Mouse (Mus musculus) forelimb bud, embryonic 11.5 days (tissue): ENCODE measurements at regions not wholly inside any gene's neighbourhood (a gene's known extent, or its start where the extent isn't known, plus 50 kb on each side); places are given as distances from the start of the nearest gene placed in this dataset.
A peak's percentile ranks its signal among the peaks of the same experiment; 100 is the strongest.
"Not testable (repeated sequence)": the region's sequence is repeated elsewhere in the genome, so short reads cannot be mapped to it uniquely, and the experiment has no call there.

Source experiments
- DNase-seq: peaks from one replicate; pipeline ENCODE4 v3.0.0-alpha.2; 2012; ENCODE audit warnings: low read depth, low spot score

GRCm38 (mm10) chr19:35034408-35034807 is 112.2 kb downstream of the Kif20b start:
- no peak for DNase-seq

DNA sequence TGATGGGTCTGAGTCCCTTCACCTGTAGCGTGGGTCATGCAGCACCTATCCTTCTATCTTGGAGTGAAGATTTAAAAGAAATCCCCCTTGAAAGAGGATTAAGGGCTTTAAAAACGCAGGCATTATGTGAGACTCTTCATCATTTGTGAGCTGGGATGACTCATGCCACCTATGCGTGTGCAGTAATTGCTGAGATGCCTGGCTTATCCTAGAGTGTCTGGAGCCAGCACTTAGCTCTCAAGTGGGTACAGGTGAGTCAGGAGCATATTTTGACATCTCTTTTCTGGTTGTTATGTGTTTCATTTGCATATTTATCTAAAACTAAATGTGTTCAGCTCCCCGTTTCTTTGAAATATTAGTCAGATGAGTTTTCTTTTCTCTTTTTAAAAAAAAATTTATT is 123.4 kb downstream of the Kif20b start:
- DNase-seq, result no peak

- no peak for DNase-seq
These were observed 144.3 kb downstream of the Kif20b start for GRCm38 (mm10) chr19:35066352-35066935.

- peak; percentile 8 for DNase-seq
These were observed 159.0 kb downstream of the Kif20b start for GRCm38 (mm10) chr19:35081126-35081525.

GRCm38 (mm10) chr19:35101244-35101643 is 179.1 kb downstream of the Kif20b start:
- no peak for DNase-seq

GRCm38 (mm10) chr19:35114313-35114712 is 192.2 kb downstream of the Kif20b start:
- no peak for DNase-seq

GRCm38 (mm10) chr19:35125278-35125677 is 203.1 kb downstream of the Kif20b start:
- peak; percentile 7 for DNase-seq

GRCm38 (mm10) chr19:35126594-35127051 is 204.5 kb downstream of the Kif20b start:
- DNase-seq, result no peak

DNA sequence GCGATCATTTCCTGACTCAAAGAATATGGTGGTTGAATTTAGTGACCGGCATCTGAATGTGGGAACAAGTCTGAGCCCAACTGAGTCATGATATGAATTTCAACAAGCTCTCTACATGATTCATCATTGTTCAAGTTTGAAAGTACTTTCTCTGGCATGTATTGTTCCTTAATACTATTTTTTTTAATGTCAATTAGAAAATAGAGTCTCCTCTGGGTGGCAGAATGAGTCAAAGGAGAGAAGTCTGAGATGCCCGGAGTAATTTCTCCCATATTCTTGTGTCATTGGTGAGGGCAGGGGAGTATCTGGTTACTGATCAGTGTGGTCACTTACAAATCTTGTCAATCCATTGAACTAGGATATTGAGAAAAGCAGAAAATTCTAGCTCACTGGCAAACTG is 205.9 kb downstream of the Kif20b start:
- no peak for DNase-seq

DNA sequence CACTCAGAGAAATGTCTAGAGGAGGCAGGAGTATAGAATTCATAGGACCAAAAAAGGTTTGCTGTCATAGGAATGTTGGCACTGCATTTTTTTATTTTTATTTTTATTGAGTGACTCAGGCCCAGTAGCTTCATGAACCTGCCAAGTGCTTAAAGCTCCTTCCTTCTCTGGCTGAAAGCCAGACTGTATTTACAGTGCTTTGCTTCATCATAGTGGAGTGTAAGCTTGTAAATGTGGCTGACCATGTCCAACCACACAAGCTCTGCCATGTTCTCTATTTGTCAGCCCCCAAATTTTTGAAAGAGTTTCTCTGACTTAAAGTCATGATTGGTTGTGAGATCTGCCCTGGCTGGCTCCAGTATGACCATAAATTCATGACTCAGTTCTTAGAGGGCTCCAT is 221.0 kb downstream of the Kif20b start:
- no peak for DNase-seq

GRCm38 (mm10) chr19:35143781-35144180 is 221.6 kb downstream of the Kif20b start:
- no peak for DNase-seq

- not testable (repeated sequence) for DNase-seq
These were observed 227.3 kb downstream of the Kif20b start for GRCm38 (mm10) chr19:35149476-35149875.

GRCm38 (mm10) chr19:35150780-35151725 is 228.9 kb downstream of the Kif20b start:
- DNase-seq, result no peak

GRCm38 (mm10) chr19:35151841-35152240 is 229.7 kb downstream of the Kif20b start:
- no peak for DNase-seq

DNA sequence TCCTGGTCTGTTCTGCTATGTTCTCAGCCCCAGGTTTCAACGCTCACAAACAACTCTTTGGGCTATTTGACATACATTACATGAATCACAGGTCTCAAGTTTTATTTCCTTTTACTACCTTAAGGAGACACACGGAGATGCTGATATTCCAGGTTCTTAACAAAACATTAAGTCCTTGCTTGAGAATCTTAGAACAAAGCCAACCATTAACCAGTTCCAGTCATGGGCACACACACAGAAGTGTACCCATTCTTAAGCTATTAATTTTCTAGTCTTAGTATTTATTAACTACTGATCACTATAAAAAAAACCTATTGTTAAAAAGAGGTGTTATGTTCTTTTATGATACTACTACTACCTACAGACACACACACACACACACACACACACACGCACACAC is 235.7 kb downstream of the Kif20b start:
- DNase-seq, result no peak

GRCm38 (mm10) chr19:35164727-35165126 is 242.6 kb downstream of the Kif20b start:
- no peak for DNase-seq

DNA sequence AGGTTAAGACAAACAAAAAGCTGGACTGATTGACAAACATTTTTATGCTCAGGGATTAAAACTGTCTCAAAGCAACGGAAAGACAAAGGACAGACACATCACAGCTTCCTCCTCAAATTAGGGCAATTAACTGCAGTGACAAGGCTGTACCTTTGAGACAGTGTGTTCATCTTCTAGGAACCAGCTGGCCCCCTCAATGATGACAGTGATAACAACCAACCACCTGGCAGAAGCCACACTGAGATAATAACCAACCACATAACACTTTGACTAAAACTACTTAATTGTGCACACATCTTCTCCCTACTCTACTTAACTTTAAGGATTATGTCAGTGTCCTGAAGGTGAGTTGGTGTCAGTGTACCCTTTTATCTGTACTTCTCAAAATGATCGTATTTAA is 248.4 kb downstream of the Kif20b start:
- no peak for DNase-seq

DNA sequence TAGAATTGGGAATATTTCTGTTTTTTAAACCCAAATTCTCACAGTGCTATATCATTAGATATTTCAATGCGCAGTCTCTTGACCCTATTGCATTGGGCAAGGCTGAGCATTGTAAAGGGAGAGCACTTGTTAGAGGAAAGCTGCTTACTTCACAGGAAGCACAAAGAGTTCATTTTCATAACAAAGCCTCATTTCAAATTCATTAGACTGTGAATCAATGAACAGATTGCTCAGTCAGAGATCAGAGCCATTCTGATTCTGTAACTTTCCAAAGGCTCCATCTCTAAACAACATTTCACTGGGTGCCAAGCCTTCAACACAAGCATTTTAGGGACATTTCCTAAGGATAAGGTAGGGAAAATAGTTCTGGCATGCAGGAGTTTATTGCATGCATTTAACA is 257.9 kb downstream of the Kif20b start:
- DNase-seq, result no peak

DNA sequence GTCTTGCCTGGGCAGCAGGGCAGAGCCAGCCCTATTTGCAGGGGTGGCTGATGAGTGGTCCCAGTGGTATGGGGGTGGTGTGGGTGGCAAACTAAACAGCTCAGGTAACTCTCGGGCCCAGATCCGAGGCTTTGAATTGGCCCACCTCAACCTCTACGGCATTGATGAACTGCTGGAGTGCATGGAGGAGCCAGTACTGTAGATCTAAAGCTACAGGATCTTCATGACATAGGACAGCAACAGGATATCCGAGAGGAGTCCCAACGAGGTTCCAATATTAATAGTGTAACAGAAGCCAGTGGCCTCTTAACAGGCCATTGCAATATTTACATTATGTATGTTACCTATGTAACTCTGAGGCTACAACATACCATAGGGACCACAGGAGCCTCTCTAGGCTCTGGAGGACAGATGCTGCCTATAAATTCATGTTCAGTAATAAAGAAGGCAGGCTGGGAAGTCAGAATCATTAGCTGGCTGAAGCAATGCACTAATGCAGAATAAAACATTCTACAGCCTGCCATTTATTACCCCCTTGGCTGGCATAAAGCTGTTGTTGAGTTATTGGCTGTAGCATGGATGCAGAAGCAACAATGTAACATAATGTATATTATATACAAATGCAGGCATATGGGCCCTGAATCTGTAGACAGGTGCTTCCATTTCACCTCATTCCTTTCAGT is 283.5 kb downstream of the Kif20b start:
- no peak for DNase-seq

DNA sequence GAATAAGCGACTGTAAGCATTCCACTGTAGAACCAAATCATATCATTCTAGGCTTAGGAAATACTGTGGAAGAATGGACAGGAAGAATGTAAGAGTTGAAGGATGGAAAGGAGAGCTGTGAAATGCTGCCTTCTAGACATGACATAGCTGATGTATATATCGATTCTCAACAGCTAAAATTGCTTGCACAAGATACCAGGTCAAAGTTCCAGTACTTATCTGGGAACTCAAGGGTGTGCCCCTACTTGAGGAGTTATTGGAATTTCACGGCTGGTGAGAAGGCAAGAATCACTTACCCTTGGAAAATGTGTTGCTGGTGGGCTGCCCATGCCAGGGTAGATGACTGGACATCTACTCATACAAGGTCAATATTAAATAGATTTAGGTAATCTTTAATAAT is 322.0 kb downstream of the Kif20b start:
- no peak for DNase-seq

- DNase-seq, result no peak
These were observed 325.4 kb downstream of the Kif20b start for GRCm38 (mm10) chr19:35247531-35247930.

DNA sequence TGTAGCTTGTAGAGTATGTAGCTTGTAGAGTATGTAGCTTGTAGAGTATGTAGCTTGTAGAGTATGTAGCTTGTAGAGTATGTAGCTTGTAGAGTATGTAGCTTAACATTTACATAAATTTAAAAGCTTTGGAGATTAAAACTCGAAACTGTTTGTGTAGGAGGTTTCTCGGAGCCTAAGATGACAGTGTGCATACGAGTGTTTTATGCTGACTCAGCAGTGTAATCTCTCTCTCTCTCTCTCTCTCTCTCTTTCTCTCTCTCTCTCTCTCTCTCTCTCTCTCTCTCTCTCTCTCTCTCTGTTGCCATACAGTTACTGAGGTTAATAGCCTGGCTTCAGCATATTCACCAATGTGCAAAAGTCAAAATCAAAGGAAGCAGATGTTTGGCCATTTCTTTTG is 336.5 kb downstream of the Kif20b start:
- not testable (repeated sequence) for DNase-seq
